Mouse (Mus musculus) stomach, postnatal 0 days (tissue): ENCODE measurements around the gene Gast.
"Not testable (repeated sequence)": the region's sequence is repeated elsewhere in the genome, so short reads cannot be mapped to it uniquely, and the experiment has no call there.

Source experiments
- CTCF ChIP-seq: IDR thresholded peaks from 2 replicates; pipeline ENCODE4 v1.5.1; 2016; ENCODE audit warnings: antibody characterized with exemption, low read depth, mild to moderate bottlenecking, moderate library complexity
- EP300 ChIP-seq: optimal IDR thresholded peaks from 2 replicates; pipeline ENCODE3; 2016; ENCODE audit warnings: antibody characterized with exemption

GRCm38 (mm10) chr11:100361059-100361458 is 26.9 kb downstream of the Gast start:
- not testable (repeated sequence) for TF ChIP-seq EP300, CTCF
